Mouse (Mus musculus) forebrain, embryonic 14.5 days (tissue): ENCODE results near the gene Ankrd6. TPM values are rescaled to one million over a fixed set of nuclear protein-coding genes. Genes with fewer than 3 reads are reported as not detected.

ENCODE experiments used
- ATAC-seq: fragments of 200-750 bp; cut with Nextera tagmentation; 2 replicates; pipeline ENCODE4 v1.8.0; 2017; ENCODE audit warnings: mild to moderate bottlenecking, moderate library complexity
- DNase-seq: peaks from one replicate; pipeline ENCODE4 v3.0.0-alpha.2; 2015; ENCODE audit warnings: low spot score
- H3K27ac ChIP-seq: fragments of 300-500 bp; sonication (generic); 2 replicates; pipeline ENCODE4 v1.5.1; 2014; ENCODE audit warnings: low read depth, mild to moderate bottlenecking, control low read depth, low read length, moderate library complexity
- H3K27me3 ChIP-seq: fragments of 300-500 bp; sonication (generic); replicated peaks from 2 replicates; pipeline ENCODE4 v1.6.1; 2014; ENCODE audit warnings: low read length, control low read depth, mixed read lengths; ENCODE audit not compliant: control insufficient read depth, insufficient read depth
- H3K36me3 ChIP-seq: fragments of 300-500 bp; sonication (generic); 2 replicates; pipeline ENCODE4 v1.6.1; 2014; ENCODE audit warnings: low read length, control low read depth; ENCODE audit not compliant: control insufficient read depth, insufficient read depth
- H3K4me1 ChIP-seq: fragments of 300-500 bp; sonication (generic); 2 replicates; pipeline ENCODE4 v1.6.1; 2014; ENCODE audit warnings: antibody characterized with exemption, low read length, control low read depth; ENCODE audit not compliant: control insufficient read depth, insufficient read depth
- H3K4me2 ChIP-seq: fragments of 300-500 bp; sonication (generic); 2 replicates; pipeline ENCODE4 v1.6.1; 2014; ENCODE audit warnings: mild to moderate bottlenecking, control low read depth, low read length
- H3K4me3 ChIP-seq: fragments of 300-500 bp; sonication (generic); 2 replicates; pipeline ENCODE4 v1.5.1; 2014; ENCODE audit warnings: low read depth, low read length, control low read depth
- H3K9ac ChIP-seq: fragments of 300-500 bp; sonication (generic); 2 replicates; pipeline ENCODE4 v1.6.1; 2014; ENCODE audit warnings: mild to moderate bottlenecking, low read length, control low read depth, moderate library complexity
- H3K9me3 ChIP-seq: fragments of 300-500 bp; sonication (generic); replicated peaks from 2 replicates; pipeline ENCODE4 v1.6.1; 2016; ENCODE audit warnings: low read length, control low read depth, mixed read lengths; ENCODE audit not compliant: control insufficient read depth
- WGBS: fragments of 180-500 bp; shearing (Covaris S2); extraction: QIAGEN DNeasy Blood & Tissue Kit; methylation state at CpG from one replicate; pipeline ENCODE4 v1.1.7; 2014; 5-methylcytosine and 5-hydroxymethylcytosine counted together
- polyA plus RNA-seq: library from polyadenylated mRNA; unstranded; fragments of >200 nt; fragmentation: Nextera tagmentation; extraction: Ambion mirVana; gene quantifications from 2 replicates; pipeline ENCODE4 v1.2.1, GENCODE M21; 2014

Ankrd6 gene
- polyA plus RNA-seq, 1 experiment from 2014 or later = 32.7 TPM

GRCm38 (mm10) chr4:32779996-32780395 lies 170.6 kb downstream of the Ankrd6 start:
- no peaks in the 10 kb centered on the region for H3K4me1 ChIP-seq
- no peak overlapping the region for H3K4me3 ChIP-seq
- 98% methylated on average over 4 of the region's 4 CpGs for WGBS
- H3K36me3 ChIP-seq = peaks cover 8% of the 10 kb centered on the region
- DNase-seq (no peak), ATAC-seq (no peak)
- H3K4me2 ChIP-seq = no peak overlapping the region
- no peak overlapping the region for H3K9ac ChIP-seq
- no peak overlapping the region for H3K27ac ChIP-seq
- H3K9me3 ChIP-seq = no peaks in the 10 kb centered on the region
- H3K27me3 ChIP-seq = no peaks in the 10 kb centered on the region

GRCm38 (mm10) chr4:32770284-32770810 lies 180.3 kb downstream of the Ankrd6 start:
- Histone ChIP-seq H3K27me3 (no peaks in the 10 kb centered on the region), H3K9me3 (no peaks in the 10 kb centered on the region), H3K9ac (no peak overlapping the region), H3K36me3 (peaks cover 69% of the 10 kb centered on the region), H3K4me3 (no peak overlapping the region), H3K4me1 (no peaks in the 10 kb centered on the region), H3K4me2 (no peak overlapping the region), H3K27ac (no peak overlapping the region)
- ATAC-seq (no peak), DNase-seq (no peak)
- 94% methylated on average over 7 of the region's 7 CpGs for WGBS

- ATAC-seq (no peak), DNase-seq (no peak)
- no peak overlapping the region for H3K4me3 ChIP-seq
- H3K9me3 ChIP-seq = no peaks in the 10 kb centered on the region
- H3K27me3 ChIP-seq = no peaks in the 10 kb centered on the region
- H3K4me1 ChIP-seq = no peaks in the 10 kb centered on the region
- no peak overlapping the region for H3K9ac ChIP-seq
- H3K27ac ChIP-seq = no peak overlapping the region
- no peak overlapping the region for H3K4me2 ChIP-seq
- H3K36me3 ChIP-seq = peaks cover 69% of the 10 kb centered on the region
- WGBS = 93% methylated on average over 10 of the region's 10 CpGs
Observed at GRCm38 (mm10) chr4:32768046-32768445, 182.6 kb downstream of the Ankrd6 start.

DNA sequence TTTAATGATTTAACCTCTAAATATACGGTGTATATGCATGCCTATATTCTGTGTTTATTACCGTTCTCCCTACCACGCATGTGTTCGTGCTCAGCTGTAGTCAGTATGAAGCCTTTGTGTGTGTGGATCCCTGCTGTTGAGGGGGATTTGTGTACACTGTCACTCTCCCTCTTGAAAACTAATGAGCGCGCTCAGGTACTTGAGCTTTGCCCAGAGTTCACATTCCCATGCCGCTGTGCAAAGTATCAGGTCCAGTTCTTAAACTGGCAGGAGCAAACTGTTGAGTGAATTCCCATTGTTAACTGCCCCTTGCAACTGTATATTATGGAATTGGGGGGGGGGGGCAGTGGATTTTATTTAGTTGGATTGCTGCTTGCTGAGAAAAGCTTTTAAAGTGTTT lies 183.2 kb downstream of the Ankrd6 start:
- WGBS = 65% methylated on average over 7 of the region's 7 CpGs
- no peak overlapping the region for H3K4me3 ChIP-seq
- no peak overlapping the region for H3K4me2 ChIP-seq
- H3K4me1 ChIP-seq = no peaks in the 10 kb centered on the region
- H3K36me3 ChIP-seq = peaks cover 69% of the 10 kb centered on the region
- ATAC-seq (no peak), DNase-seq (no peak)
- no peaks in the 10 kb centered on the region for H3K9me3 ChIP-seq
- H3K27ac ChIP-seq = no peak overlapping the region
- H3K9ac ChIP-seq = no peak overlapping the region
- no peaks in the 10 kb centered on the region for H3K27me3 ChIP-seq

GRCm38 (mm10) chr4:32757430-32757829 lies 193.2 kb downstream of the Ankrd6 start:
- WGBS = 83% methylated on average over 2 of the region's 2 CpGs

More at GRCm38 (mm10) chr4:32757430-32757829, 193.2 kb downstream of the Ankrd6 start:
- ATAC-seq (no peak), DNase-seq (no peak)
- H3K4me3 ChIP-seq = no peak overlapping the region
- no peaks in the 10 kb centered on the region for H3K9me3 ChIP-seq
- no peaks in the 10 kb centered on the region for H3K27me3 ChIP-seq
- peaks cover 74% of the 10 kb centered on the region for H3K36me3 ChIP-seq
- no peak overlapping the region for H3K27ac ChIP-seq
- H3K4me2 ChIP-seq = no peak overlapping the region
- no peaks in the 10 kb centered on the region for H3K4me1 ChIP-seq
- H3K9ac ChIP-seq = no peak overlapping the region

Other genes starting within 250 kb of the Ankrd6 start
- gene Lyrm2, start 150.6 kb downstream of the Ankrd6 start, polyA plus RNA-seq = 110 and 138 TPM in 2 replicates
- 17.6 and 22.7 TPM in 2 replicates for gene Rragd, start 32.2 kb upstream of the Ankrd6 start, polyA plus RNA-seq
- 53.5 and 53.9 TPM in 2 replicates for gene Ube2j1, start 80.6 kb upstream of the Ankrd6 start, polyA plus RNA-seq
- gene Gabrr2, start 112.2 kb upstream of the Ankrd6 start, polyA plus RNA-seq = 0.34 and 0.47 TPM in 2 replicates
- not detected in 2 replicates for gene Gabrr1, start 181.7 kb upstream of the Ankrd6 start, polyA plus RNA-seq
- 2.0 and 2.5 TPM in 2 replicates for gene Pm20d2, start 238.9 kb upstream of the Ankrd6 start, polyA plus RNA-seq